Mouse (Mus musculus) kidney, adult 2 months (tissue): Measurements from ENCODE around the gene Gm12695.

Source experiments
- CTCF ChIP-seq: fragments of 200-500 bp; conservative IDR thresholded peaks from 2 replicates; pipeline ENCODE4 v1.5.1; 2011; ENCODE audit warnings: low read depth, mild to moderate bottlenecking, control low read depth, low read length, moderate library complexity, mixed read lengths; ENCODE audit not compliant: insufficient read depth, insufficient read length
- POLR2A ChIP-seq: fragments of 200-500 bp; IDR thresholded peaks from one replicate; pipeline ENCODE4 v1.6.1; 2011; ENCODE audit warnings: low read depth, low read length, control low read depth

- no peak for TF ChIP-seq CTCF
- no peak for TF ChIP-seq POLR2A
Measured at GRCm38 (mm10) chr4:96740472-96740871, 44.5 kb downstream of the Gm12695 start.
